Mouse (Mus musculus) neural tube, embryonic 13.5 days (tissue): ENCODE data around the gene Cd86. TPM values are rescaled to one million over a fixed set of nuclear protein-coding genes. Genes with fewer than 3 reads are reported as not detected.

ENCODE experiments used
- ATAC-seq: fragments of 200-750 bp; cut with Nextera tagmentation; 2 replicates; pipeline ENCODE4 v1.8.0; 2017; ENCODE audit warnings: low read depth, mild to moderate bottlenecking, moderate TSS enrichment, moderate library complexity
- H3K27ac ChIP-seq: fragments of 300-500 bp; sonication (generic); replicated peaks from 2 replicates; pipeline ENCODE4 v1.5.1; 2015; ENCODE audit warnings: moderate library complexity, mild to moderate bottlenecking, inconsistent platforms
- H3K27me3 ChIP-seq: fragments of 300-500 bp; sonication (generic); 2 replicates; pipeline ENCODE4 v1.6.1; 2015; ENCODE audit warnings: mild to moderate bottlenecking, inconsistent platforms
- H3K36me3 ChIP-seq: fragments of 300-500 bp; sonication (generic); 2 replicates; pipeline ENCODE4 v1.6.1; 2015; ENCODE audit warnings: mild to moderate bottlenecking, inconsistent platforms
- H3K4me1 ChIP-seq: fragments of 300-500 bp; sonication (generic); replicated peaks from 2 replicates; pipeline ENCODE4 v1.6.1; 2015; ENCODE audit warnings: inconsistent platforms
- H3K4me2 ChIP-seq: fragments of 300-500 bp; sonication (generic); 2 replicates; pipeline ENCODE4 v1.6.1; 2015; ENCODE audit warnings: inconsistent platforms, mild to moderate bottlenecking, moderate library complexity
- H3K4me3 ChIP-seq: fragments of 300-500 bp; sonication (generic); 2 replicates; pipeline ENCODE4 v1.5.1; 2015; ENCODE audit warnings: mild to moderate bottlenecking, inconsistent platforms
- H3K9ac ChIP-seq: fragments of 300-500 bp; sonication (generic); 2 replicates; pipeline ENCODE4 v1.6.1; 2015; ENCODE audit warnings: moderate library complexity, mild to moderate bottlenecking, inconsistent platforms
- H3K9me3 ChIP-seq: fragments of 300-500 bp; sonication (generic); 2 replicates; pipeline ENCODE4 v1.6.1; 2016; ENCODE audit warnings: inconsistent platforms
- WGBS: fragments of 180-500 bp; shearing (Covaris S2); methylation state at CpG from one replicate; pipeline ENCODE4 v1.1.7; 2015; 5-methylcytosine and 5-hydroxymethylcytosine counted together
- polyA plus RNA-seq: library from polyadenylated mRNA; unstranded; fragments of >200 nt; fragmentation: Nextera tagmentation; extraction: Ambion mirVana; gene quantifications from 2 replicates; pipeline ENCODE4 v1.2.1, GENCODE M21; 2015

Cd86 gene
- polyA plus RNA-seq, 1 experiment from 2014 or later: 1.9 TPM

GRCm38 (mm10) chr16:36631607-36632006 lies 34.3 kb downstream of the Cd86 start:
- H3K36me3 ChIP-seq: no peaks in the 10 kb centered on the region
- H3K4me3 ChIP-seq: no peak overlapping the region
- H3K27me3 ChIP-seq: no peaks in the 10 kb centered on the region
- H3K4me1 ChIP-seq: no peaks in the 10 kb centered on the region
- H3K9me3 ChIP-seq: no peaks in the 10 kb centered on the region
- no peak for ATAC-seq
- H3K4me2 ChIP-seq: no peak overlapping the region
- 94% methylated on average over 5 of the region's 5 CpGs for WGBS
- no peak overlapping the region for H3K27ac ChIP-seq
- no peak overlapping the region for H3K9ac ChIP-seq

- ATAC-seq: no peak
- Histone ChIP-seq H3K9me3 (no peaks in the 10 kb centered on the region), H3K27ac (no peak overlapping the region), H3K4me3 (no peak overlapping the region), H3K36me3 (no peaks in the 10 kb centered on the region), H3K9ac (no peak overlapping the region), H3K4me1 (no peaks in the 10 kb centered on the region), H3K4me2 (no peak overlapping the region), H3K27me3 (no peaks in the 10 kb centered on the region)
- WGBS: 87% methylated on average over 1 of the region's 1 CpGs
Observed at GRCm38 (mm10) chr16:36627740-36628139, 38.1 kb downstream of the Cd86 start.

- Histone ChIP-seq H3K4me1 (no peaks in the 10 kb centered on the region), H3K4me3 (no peak overlapping the region), H3K9ac (no peak overlapping the region), H3K36me3 (no peaks in the 10 kb centered on the region), H3K27me3 (no peaks in the 10 kb centered on the region), H3K4me2 (no peak overlapping the region), H3K27ac (no peak overlapping the region), H3K9me3 (no peaks in the 10 kb centered on the region)
- ATAC-seq: no peak
- 92% methylated on average over 5 of the region's 5 CpGs for WGBS
Observed at GRCm38 (mm10) chr16:36626567-36627197, 39.2 kb downstream of the Cd86 start.

GRCm38 (mm10) chr16:36625909-36626308 lies 40.0 kb downstream of the Cd86 start:
- Histone ChIP-seq H3K9ac (no peak overlapping the region), H3K27ac (no peak overlapping the region), H3K36me3 (no peaks in the 10 kb centered on the region), H3K4me1 (no peaks in the 10 kb centered on the region), H3K9me3 (no peaks in the 10 kb centered on the region), H3K4me2 (no peak overlapping the region), H3K4me3 (no peak overlapping the region), H3K27me3 (no peaks in the 10 kb centered on the region)
- ATAC-seq: no peak
- 95% methylated on average over 1 of the region's 1 CpGs for WGBS

GRCm38 (mm10) chr16:36622320-36622719 lies 43.6 kb downstream of the Cd86 start:
- no peaks in the 10 kb centered on the region for H3K9me3 ChIP-seq
- no peaks in the 10 kb centered on the region for H3K36me3 ChIP-seq
- no peak overlapping the region for H3K4me2 ChIP-seq
- H3K4me3 ChIP-seq: no peak overlapping the region
- ATAC-seq: no peak
- H3K27me3 ChIP-seq: no peaks in the 10 kb centered on the region
- WGBS: 87% methylated on average over 3 of the region's 3 CpGs
- no peak overlapping the region for H3K9ac ChIP-seq
- no peak overlapping the region for H3K27ac ChIP-seq
- H3K4me1 ChIP-seq: no peaks in the 10 kb centered on the region

- H3K4me3 ChIP-seq: no peak overlapping the region
- H3K9me3 ChIP-seq: no peaks in the 10 kb centered on the region
- H3K27me3 ChIP-seq: no peaks in the 10 kb centered on the region
- no peak for ATAC-seq
- 85% methylated on average over 3 of the region's 3 CpGs for WGBS
- no peak overlapping the region for H3K27ac ChIP-seq
- no peaks in the 10 kb centered on the region for H3K36me3 ChIP-seq
- no peak overlapping the region for H3K9ac ChIP-seq
- no peaks in the 10 kb centered on the region for H3K4me1 ChIP-seq
- no peak overlapping the region for H3K4me2 ChIP-seq
Observed at GRCm38 (mm10) chr16:36621108-36621507, 44.8 kb downstream of the Cd86 start.

GRCm38 (mm10) chr16:36613701-36614100 lies 52.2 kb downstream of the Cd86 start:
- no peaks in the 10 kb centered on the region for H3K4me1 ChIP-seq
- H3K4me3 ChIP-seq: no peak overlapping the region
- no peaks in the 10 kb centered on the region for H3K27me3 ChIP-seq
- ATAC-seq: no peak
- H3K27ac ChIP-seq: no peak overlapping the region
- no peaks in the 10 kb centered on the region for H3K36me3 ChIP-seq
- H3K4me2 ChIP-seq: no peak overlapping the region
- H3K9me3 ChIP-seq: no peaks in the 10 kb centered on the region
- 68% methylated on average over 2 of the region's 2 CpGs for WGBS
- H3K9ac ChIP-seq: no peak overlapping the region

- no peak overlapping the region for H3K27ac ChIP-seq
- no peaks in the 10 kb centered on the region for H3K27me3 ChIP-seq
- no peaks in the 10 kb centered on the region for H3K4me1 ChIP-seq
- no peaks in the 10 kb centered on the region for H3K36me3 ChIP-seq
- 88% methylated on average over 3 of the region's 3 CpGs for WGBS
- ATAC-seq: no peak
- no peak overlapping the region for H3K9ac ChIP-seq
- H3K4me2 ChIP-seq: no peak overlapping the region
- no peak overlapping the region for H3K4me3 ChIP-seq
- no peaks in the 10 kb centered on the region for H3K9me3 ChIP-seq
Observed at GRCm38 (mm10) chr16:36602632-36603031, 63.2 kb downstream of the Cd86 start.

GRCm38 (mm10) chr16:36598265-36598664 lies 67.6 kb downstream of the Cd86 start:
- no peak for ATAC-seq
- H3K27me3 ChIP-seq: no peaks in the 10 kb centered on the region
- H3K4me1 ChIP-seq: no peaks in the 10 kb centered on the region
- H3K9ac ChIP-seq: no peak overlapping the region
- H3K4me2 ChIP-seq: no peak overlapping the region
- H3K4me3 ChIP-seq: no peak overlapping the region
- H3K27ac ChIP-seq: no peak overlapping the region
- H3K9me3 ChIP-seq: no peaks in the 10 kb centered on the region
- 73% methylated on average over 4 of the region's 4 CpGs for WGBS
- no peaks in the 10 kb centered on the region for H3K36me3 ChIP-seq

- Histone ChIP-seq H3K4me2 (no peak overlapping the region), H3K4me1 (no peaks in the 10 kb centered on the region), H3K4me3 (no peak overlapping the region), H3K27me3 (no peaks in the 10 kb centered on the region), H3K9ac (no peak overlapping the region), H3K36me3 (no peaks in the 10 kb centered on the region), H3K9me3 (no peaks in the 10 kb centered on the region), H3K27ac (no peak overlapping the region)
- WGBS: 89% methylated on average over 10 of the region's 10 CpGs
- no peak for ATAC-seq
Observed at GRCm38 (mm10) chr16:36596671-36597410, 69.0 kb downstream of the Cd86 start.

GRCm38 (mm10) chr16:36589898-36590297 lies 76.0 kb downstream of the Cd86 start:
- no peak overlapping the region for H3K9ac ChIP-seq
- no peak overlapping the region for H3K4me2 ChIP-seq
- H3K4me3 ChIP-seq: no peak overlapping the region
- H3K27ac ChIP-seq: no peak overlapping the region
- ATAC-seq: no peak
- no peaks in the 10 kb centered on the region for H3K9me3 ChIP-seq
- 79% methylated on average over 1 of the region's 1 CpGs for WGBS
- H3K36me3 ChIP-seq: no peaks in the 10 kb centered on the region
- H3K4me1 ChIP-seq: no peaks in the 10 kb centered on the region
- no peaks in the 10 kb centered on the region for H3K27me3 ChIP-seq

GRCm38 (mm10) chr16:36587971-36588370 lies 77.9 kb downstream of the Cd86 start:
- no peak for ATAC-seq
- no peak overlapping the region for H3K9ac ChIP-seq
- WGBS: 79% methylated on average over 4 of the region's 4 CpGs
- no peak overlapping the region for H3K4me2 ChIP-seq
- no peaks in the 10 kb centered on the region for H3K4me1 ChIP-seq
- H3K36me3 ChIP-seq: no peaks in the 10 kb centered on the region
- H3K4me3 ChIP-seq: no peak overlapping the region
- no peak overlapping the region for H3K27ac ChIP-seq
- H3K9me3 ChIP-seq: no peaks in the 10 kb centered on the region
- H3K27me3 ChIP-seq: no peaks in the 10 kb centered on the region

- H3K36me3 ChIP-seq: no peaks in the 10 kb centered on the region
- H3K4me3 ChIP-seq: no peak overlapping the region
- no peaks in the 10 kb centered on the region for H3K9me3 ChIP-seq
- H3K4me1 ChIP-seq: no peaks in the 10 kb centered on the region
- WGBS: 41% methylated on average over 3 of the region's 3 CpGs
- no peak for ATAC-seq
- no peak overlapping the region for H3K4me2 ChIP-seq
- H3K9ac ChIP-seq: no peak overlapping the region
- H3K27me3 ChIP-seq: no peaks in the 10 kb centered on the region
- H3K27ac ChIP-seq: no peak overlapping the region
Observed at GRCm38 (mm10) chr16:36582073-36582472, 83.8 kb downstream of the Cd86 start.
